Mouse (Mus musculus) embryonic facial prominence, embryonic 14.5 days (tissue): ENCODE results near the gene Rplp1. TPM values are rescaled to one million over a fixed set of nuclear protein-coding genes. Genes with fewer than 3 reads are reported as not detected.

Experiments
- ATAC-seq: fragments of 200-750 bp; cut with Nextera tagmentation; 2 replicates; pipeline ENCODE4 v1.8.0; 2017; ENCODE audit warnings: low read depth, moderate number of reproducible peaks, moderate TSS enrichment
- DNase-seq: peaks from one replicate; pipeline ENCODE4 v3.0.0-alpha.2; 2015; ENCODE audit warnings: low spot score
- H3K27ac ChIP-seq: fragments of 300-500 bp; sonication (generic); replicated peaks from 2 replicates; pipeline ENCODE4 v1.5.1; 2014; ENCODE audit warnings: low read depth, mild to moderate bottlenecking, low read length, moderate library complexity
- H3K27me3 ChIP-seq: fragments of 300-500 bp; sonication (generic); replicated peaks from 2 replicates; pipeline ENCODE4 v1.6.1; 2014; ENCODE audit warnings: low read length; ENCODE audit not compliant: control insufficient read depth, insufficient read depth
- H3K36me3 ChIP-seq: fragments of 300-500 bp; sonication (generic); 2 replicates; pipeline ENCODE4 v1.6.1; 2014; ENCODE audit warnings: low read length, mixed read lengths; ENCODE audit not compliant: control insufficient read depth, insufficient read depth
- H3K4me1 ChIP-seq: fragments of 300-500 bp; sonication (generic); 2 replicates; pipeline ENCODE4 v1.6.1; 2014; ENCODE audit warnings: antibody characterized with exemption, low read length; ENCODE audit not compliant: control insufficient read depth, insufficient read depth
- H3K4me2 ChIP-seq: fragments of 300-500 bp; sonication (generic); 2 replicates; pipeline ENCODE4 v1.6.1; 2014; ENCODE audit warnings: low read depth, mild to moderate bottlenecking, low read length, moderate library complexity, mixed read lengths
- H3K4me3 ChIP-seq: fragments of 300-500 bp; sonication (generic); 2 replicates; pipeline ENCODE4 v1.5.1; 2014; ENCODE audit warnings: low read depth, mild to moderate bottlenecking, low read length
- H3K9ac ChIP-seq: fragments of 300-500 bp; sonication (generic); 2 replicates; pipeline ENCODE4 v1.6.1; 2014; ENCODE audit warnings: low read depth, mild to moderate bottlenecking, low read length, moderate library complexity, mixed read lengths
- H3K9me3 ChIP-seq: fragments of 300-500 bp; sonication (generic); 2 replicates; pipeline ENCODE4 v1.6.1; 2016; ENCODE audit warnings: low read length; ENCODE audit not compliant: control insufficient read depth
- WGBS: fragments of 180-500 bp; shearing (Covaris S2); extraction: QIAGEN DNeasy Blood & Tissue Kit; methylation state at CpG from one replicate; pipeline ENCODE4 v1.1.7; 2014; 5-methylcytosine and 5-hydroxymethylcytosine counted together
- polyA plus RNA-seq: library from polyadenylated mRNA; unstranded; fragments of >200 nt; fragmentation: Nextera tagmentation; extraction: Ambion mirVana; gene quantifications from 2 replicates; pipeline ENCODE4 v1.2.1, GENCODE M21; 2014

Rplp1 gene
- polyA plus RNA-seq, 1 experiment from 2014 or later, result 1,994 TPM

DNA sequence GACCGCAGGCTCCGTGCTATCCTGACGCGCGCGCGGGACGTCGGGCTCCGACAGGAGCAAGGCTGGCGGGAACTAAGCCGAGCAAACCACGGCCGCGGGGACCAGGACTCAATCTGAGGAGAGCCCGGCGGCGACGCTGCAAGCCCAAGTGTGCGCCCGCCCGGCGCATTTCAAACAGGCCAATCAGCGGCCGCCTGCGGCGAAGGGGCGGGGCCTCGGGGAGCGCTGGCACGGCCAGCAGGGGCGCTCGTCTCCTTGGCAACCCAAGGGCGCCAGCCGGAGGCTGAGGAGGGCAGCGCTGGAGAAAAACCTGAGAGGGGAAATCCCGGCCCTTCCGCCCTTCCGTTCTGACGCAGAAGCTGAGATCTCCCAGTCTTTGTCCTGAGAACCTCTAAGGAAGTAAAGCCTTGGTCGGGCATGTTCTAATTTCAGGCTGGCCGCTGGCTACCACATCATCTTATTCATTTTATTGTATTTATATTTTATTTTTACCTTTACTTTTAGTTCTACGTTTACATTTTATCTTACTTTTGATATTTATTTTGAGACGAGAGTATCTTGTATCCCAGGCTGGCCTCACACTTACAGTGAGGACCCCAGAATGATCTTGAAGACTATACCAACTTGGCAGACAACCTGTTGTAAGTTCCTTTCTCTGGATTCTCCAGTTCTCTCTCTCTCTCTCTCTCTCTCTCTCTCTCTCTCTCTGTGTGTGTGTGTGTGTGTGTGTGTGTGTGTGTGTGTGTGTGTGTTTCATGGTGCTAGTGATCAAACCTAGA, 32.5 kb upstream of the Rplp1 start, which contains the start of gene Kif23:
TSS of gene Kif23 (minus strand) at position 152 of the 779 bp plus-strand sequence.
- no peaks in the 10 kb centered on the region for H3K9me3 ChIP-seq
- WGBS, result under 1% methylated on average over 26 of the region's 44 CpGs
- H3K4me2 ChIP-seq, result peak within 1 kb of the TSS; percentile 96
- H3K4me3 ChIP-seq, result peak within 1 kb of the TSS; percentile 84
- peaks cover 7% of the 10 kb centered on the region; the same call in 1 of the 2 replicates for H3K36me3 ChIP-seq
- H3K9ac ChIP-seq, result peak within 1 kb of the TSS; percentile 78
- peaks cover 7% of the 10 kb centered on the region; the same call in 1 of the 2 replicates for H3K4me1 ChIP-seq
- DNase-seq, result peak; percentile 97
- H3K27ac ChIP-seq, result peak within 1 kb of the TSS; percentile 68
- peak; percentile 93 for ATAC-seq
- no peaks in the 10 kb centered on the region for H3K27me3 ChIP-seq

DNA sequence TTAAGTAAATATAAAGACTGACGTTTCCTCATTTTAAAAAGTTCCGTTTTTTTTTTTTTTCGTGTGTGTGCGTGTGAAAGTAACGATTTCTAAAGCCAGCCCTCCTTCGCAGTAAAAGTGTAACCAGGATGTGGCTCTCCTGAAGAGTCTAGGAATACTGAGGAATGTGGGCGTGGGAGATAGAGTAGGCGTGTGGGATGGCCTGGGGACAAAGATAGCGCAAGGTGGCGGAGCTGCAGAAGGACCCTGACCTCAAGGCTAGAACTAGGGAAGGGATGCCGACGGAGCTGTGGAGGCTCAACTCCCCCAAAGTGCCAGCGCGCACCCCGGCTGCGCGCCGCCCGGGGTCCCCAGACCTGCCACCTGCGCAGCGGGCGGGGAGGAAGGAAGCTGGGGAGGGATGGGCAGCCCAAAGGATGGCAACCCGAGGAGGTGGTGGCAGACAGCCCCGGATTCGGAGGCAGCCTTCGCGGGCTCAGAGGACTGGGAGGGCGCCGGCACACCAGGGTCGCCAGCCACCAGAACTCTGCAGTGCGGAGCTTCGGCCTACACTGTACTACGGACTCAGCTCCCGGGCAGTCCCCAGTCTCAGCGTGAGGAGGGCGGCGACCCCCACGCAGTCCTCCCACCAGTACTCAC, 31.8 kb upstream of the Rplp1 start:
- WGBS, result 0% methylated on average over 27 of the region's 38 CpGs
- DNase-seq, result peak; percentile 62

DNA sequence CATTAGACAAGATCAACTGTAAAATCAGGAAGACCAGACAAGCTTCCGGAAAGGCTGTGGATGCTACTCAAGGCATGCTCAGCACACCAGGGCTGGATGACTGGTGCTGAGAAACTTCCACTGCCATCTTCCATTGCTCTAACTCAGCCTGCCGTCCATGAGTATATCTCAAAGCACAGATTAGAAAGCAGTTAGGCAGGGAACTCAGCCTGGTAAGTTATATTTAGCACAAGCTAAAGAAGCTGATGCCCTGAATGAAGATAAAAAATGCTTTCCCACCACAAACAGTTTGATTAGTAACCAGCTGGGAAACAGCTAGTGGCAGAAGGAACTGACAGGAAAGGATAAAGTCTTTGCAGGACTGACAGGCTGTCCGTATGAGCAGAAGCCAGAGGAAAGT, 26.7 kb upstream of the Rplp1 start:
- Histone ChIP-seq H3K4me1 (peaks cover 7% of the 10 kb centered on the region; the same call in 1 of the 2 replicates), H3K27ac (no peak overlapping the region), H3K27me3 (no peaks in the 10 kb centered on the region), H3K9me3 (no peaks in the 10 kb centered on the region), H3K4me3 (no peak overlapping the region), H3K36me3 (peaks cover 62% of the 10 kb centered on the region), H3K9ac (no peak overlapping the region), H3K4me2 (no peak overlapping the region)
- DNase-seq (no peak), ATAC-seq (no peak)
- WGBS, result 94% methylated on average over 3 of the region's 3 CpGs

More for the DNA sequence above, 31.8 kb upstream of the Rplp1 start:
- peaks cover 7% of the 10 kb centered on the region; the same call in 1 of the 2 replicates for H3K4me1 ChIP-seq
- peak overlapping the region; percentile 78 for H3K9ac ChIP-seq
- peak overlapping the region; percentile 96 for H3K4me2 ChIP-seq
- peaks cover 14% of the 10 kb centered on the region for H3K36me3 ChIP-seq
- ATAC-seq, result peak; percentile 81
- peak overlapping the region; percentile 84 for H3K4me3 ChIP-seq
- no peaks in the 10 kb centered on the region for H3K27me3 ChIP-seq
- H3K27ac ChIP-seq, result peak overlapping the region; percentile 68
- no peaks in the 10 kb centered on the region for H3K9me3 ChIP-seq

DNA sequence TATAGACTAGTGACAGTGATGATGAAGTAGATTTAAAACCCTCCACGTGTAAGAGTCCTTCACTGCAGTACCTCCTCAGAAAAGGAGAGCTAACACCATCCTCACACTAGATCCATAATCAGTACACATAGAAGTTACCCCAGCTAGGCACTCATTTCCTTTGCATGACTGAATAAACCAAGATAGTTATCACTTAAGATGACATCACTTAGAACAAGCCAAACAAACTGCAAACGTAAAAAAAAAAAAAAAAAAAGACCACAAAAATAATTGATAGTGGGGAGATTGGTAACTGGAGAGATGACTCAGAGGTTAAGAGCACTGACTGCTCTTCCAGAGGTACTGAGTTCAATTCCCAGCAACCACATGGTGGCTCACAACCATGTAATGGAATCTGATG, 19.0 kb upstream of the Rplp1 start:
- H3K4me1 ChIP-seq, result no peaks in the 10 kb centered on the region
- 71% methylated on average over 2 of the region's 2 CpGs for WGBS

DNA sequence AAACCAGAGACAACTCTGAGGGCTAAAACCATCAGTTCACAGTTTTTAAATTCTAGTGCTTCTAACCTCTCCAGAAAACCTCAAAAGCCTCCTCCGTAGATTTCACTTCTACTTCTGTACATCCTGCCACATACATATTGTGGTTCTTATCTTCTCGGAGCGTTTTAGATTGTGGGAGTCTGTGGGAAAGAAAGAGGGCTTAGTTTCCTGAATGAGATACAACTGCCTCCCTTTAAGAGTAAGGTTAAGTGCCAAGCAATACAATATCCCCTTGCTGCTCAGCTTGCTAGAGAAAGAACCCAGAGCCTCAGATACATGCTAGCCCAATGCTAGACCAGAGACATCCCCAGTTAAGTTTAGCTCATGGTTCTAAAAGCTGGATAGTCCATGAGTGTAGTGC, 17.7 kb upstream of the Rplp1 start:
- Histone ChIP-seq H3K4me3 (no peak overlapping the region), H3K4me1 (no peaks in the 10 kb centered on the region), H3K9me3 (no peaks in the 10 kb centered on the region), H3K36me3 (peaks cover 85% of the 10 kb centered on the region), H3K27ac (no peak overlapping the region), H3K27me3 (no peaks in the 10 kb centered on the region), H3K9ac (no peak overlapping the region), H3K4me2 (no peak overlapping the region)
- no peak for ATAC-seq
- no peak for DNase-seq
- WGBS, result 87% methylated on average over 3 of the region's 3 CpGs

More for the DNA sequence above, 19.0 kb upstream of the Rplp1 start:
- no peaks in the 10 kb centered on the region for H3K27me3 ChIP-seq
- no peak overlapping the region for H3K9ac ChIP-seq
- H3K27ac ChIP-seq, result no peak overlapping the region
- H3K4me3 ChIP-seq, result no peak overlapping the region
- DNase-seq (no peak), ATAC-seq (no peak)
- H3K36me3 ChIP-seq, result peaks cover 86% of the 10 kb centered on the region
- no peak overlapping the region for H3K4me2 ChIP-seq
- no peaks in the 10 kb centered on the region for H3K9me3 ChIP-seq

DNA sequence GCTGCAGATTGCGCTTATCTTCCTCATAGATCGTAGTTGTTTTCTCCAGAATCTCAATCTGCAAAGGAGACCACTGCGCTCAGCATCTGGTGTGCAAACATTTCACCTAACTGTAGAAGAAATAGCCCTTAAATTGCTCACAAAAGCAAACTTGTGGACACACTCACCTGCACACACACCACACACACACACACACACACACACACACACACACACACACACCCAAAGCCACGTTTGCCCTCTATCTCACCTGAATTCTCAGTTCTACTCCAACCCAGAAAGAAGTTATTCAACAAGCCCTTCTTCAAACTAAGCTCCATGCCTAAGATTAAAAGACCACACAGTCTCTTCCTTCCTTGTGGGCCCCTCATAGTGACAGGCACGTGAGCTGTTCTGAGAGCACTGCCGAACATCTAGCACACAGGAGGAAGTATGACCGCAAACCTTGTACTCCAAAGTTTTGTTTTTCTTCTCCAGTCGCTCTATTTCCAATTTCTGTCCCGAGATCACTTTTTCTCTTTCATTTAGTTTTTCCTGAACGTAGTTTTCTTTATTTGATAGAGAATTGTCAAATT, 10.8 kb upstream of the Rplp1 start:
- no peak for ATAC-seq
- no peaks in the 10 kb centered on the region for H3K9me3 ChIP-seq
- no peaks in the 10 kb centered on the region for H3K27me3 ChIP-seq
- no peak overlapping the region for H3K9ac ChIP-seq
- no peak overlapping the region for H3K4me3 ChIP-seq
- H3K4me1 ChIP-seq, result no peaks in the 10 kb centered on the region
- no peak overlapping the region for H3K27ac ChIP-seq
- DNase-seq, result no peak
- 92% methylated on average over 10 of the region's 10 CpGs for WGBS
- no peak overlapping the region for H3K4me2 ChIP-seq
- H3K36me3 ChIP-seq, result peaks cover 93% of the 10 kb centered on the region

DNA sequence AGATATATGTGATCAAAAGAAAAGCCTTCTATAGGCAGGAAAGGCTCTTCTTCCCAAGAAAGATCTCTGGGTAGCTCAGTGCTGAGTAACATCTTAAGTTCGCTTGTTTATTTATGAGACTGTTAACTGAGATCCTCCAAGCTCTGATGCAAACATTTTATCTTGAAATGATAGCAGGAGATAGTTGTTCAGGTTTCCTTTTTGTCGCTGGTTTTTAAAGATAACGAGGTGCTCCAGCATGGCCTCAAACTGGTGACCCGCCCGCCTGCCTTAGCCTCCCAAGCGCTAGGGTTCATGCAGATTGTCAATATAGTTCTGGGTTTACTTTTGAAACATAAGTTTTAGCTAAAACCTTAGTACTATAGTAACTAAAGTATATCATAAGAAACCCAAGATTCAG, 6.0 kb upstream of the Rplp1 start:
- DNase-seq, result no peak
- Histone ChIP-seq H3K36me3 (peaks cover 78% of the 10 kb centered on the region), H3K4me2 (no peak overlapping the region), H3K4me3 (no peak overlapping the region), H3K9ac (no peak overlapping the region), H3K27me3 (no peaks in the 10 kb centered on the region), H3K4me1 (no peaks in the 10 kb centered on the region), H3K9me3 (no peaks in the 10 kb centered on the region), H3K27ac (no peak overlapping the region)
- ATAC-seq, result no peak
- 91% methylated on average over 6 of the region's 6 CpGs for WGBS

DNA sequence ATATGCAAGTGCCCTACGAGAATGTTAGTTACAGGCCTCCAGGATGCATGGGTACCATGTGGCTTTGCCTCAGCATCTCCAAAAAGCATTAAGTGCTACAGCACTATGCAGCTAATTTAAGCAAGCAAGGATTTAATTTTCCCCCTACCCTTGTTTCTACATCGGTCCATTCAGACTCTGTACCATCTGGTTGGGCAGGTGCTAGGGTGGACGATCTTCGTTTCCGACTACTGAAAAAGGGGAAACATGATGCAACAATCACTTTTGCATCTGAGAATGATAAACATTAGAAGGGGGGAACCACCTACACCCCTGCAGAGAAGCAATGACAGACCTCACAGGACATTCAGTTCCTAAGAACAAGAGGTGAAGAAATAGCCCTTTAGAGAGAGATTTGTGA, 5.1 kb upstream of the Rplp1 start:
- no peak for DNase-seq
- H3K27me3 ChIP-seq, result no peaks in the 10 kb centered on the region
- H3K9ac ChIP-seq, result no peak overlapping the region
- H3K4me1 ChIP-seq, result no peaks in the 10 kb centered on the region
- no peaks in the 10 kb centered on the region for H3K9me3 ChIP-seq
- no peak overlapping the region for H3K4me3 ChIP-seq
- peaks cover 69% of the 10 kb centered on the region for H3K36me3 ChIP-seq
- no peak for ATAC-seq
- H3K4me2 ChIP-seq, result no peak overlapping the region
- WGBS, result 93% methylated on average over 5 of the region's 5 CpGs
- no peak overlapping the region for H3K27ac ChIP-seq
